Mouse (Mus musculus): ENCODE data around the gene Qrich1.

DNA sequence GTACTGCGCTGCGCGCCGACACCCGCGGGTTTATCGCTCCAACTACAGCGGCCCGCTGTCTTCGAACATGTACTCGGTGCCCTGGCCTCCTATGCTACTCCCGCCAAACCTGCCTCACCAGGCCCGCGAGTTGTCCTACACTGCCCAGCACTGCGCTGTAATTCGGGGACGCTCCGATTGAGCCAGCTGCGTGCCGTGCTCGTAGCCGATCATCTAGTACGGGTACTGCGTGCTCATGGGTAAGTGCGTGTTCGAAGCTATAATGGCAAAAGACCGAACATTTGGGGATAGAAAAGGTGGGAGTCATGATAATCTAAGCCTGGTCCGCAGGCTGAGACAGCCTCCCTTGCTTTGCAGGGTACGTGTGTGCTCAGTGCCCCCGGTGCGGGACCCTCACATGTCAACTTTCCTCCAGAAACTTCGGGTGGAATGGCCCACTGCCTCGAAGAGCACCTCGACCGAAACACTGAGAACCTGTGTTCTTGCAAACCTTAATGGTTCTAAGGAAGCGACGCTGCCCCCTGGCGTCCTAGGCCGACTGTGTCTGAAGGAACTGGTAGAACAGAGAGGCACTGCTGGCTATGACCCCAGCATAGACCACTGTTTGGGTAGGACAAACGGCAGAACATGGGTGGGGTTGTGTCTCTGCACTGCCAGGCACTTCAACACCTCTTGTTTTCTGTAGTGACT is 53.7 kb downstream of the Qrich1 start:
- TF ChIP-seq EP300 (IDR thresholded peaks at IDR 0.05; ENCODE audit: insufficient read depth, low read depth, low read length), result 0 out of 2 replicates have a peak, but pooled peaks have one; percentile 61
- TF ChIP-seq POLR2A (IDR thresholded peaks at IDR 0.05; ENCODE audit: insufficient read depth, low read depth, low read length), result 0 out of 2 replicates have a peak, but pooled peaks have one; percentile 39
